Mouse (Mus musculus) embryonic facial prominence, embryonic 13.5 days (tissue): ENCODE measurements around the gene Cd6. TPM values are rescaled to one million over a fixed set of nuclear protein-coding genes. Genes with fewer than 3 reads are reported as not detected.
A peak's percentile ranks its signal among the peaks of the same experiment; 100 is the strongest.

Experiments used
- ATAC-seq: fragments of 200-750 bp; cut with Nextera tagmentation; 2 replicates; pipeline ENCODE4 v1.8.0; 2017; ENCODE audit warnings: low read depth; ENCODE audit not compliant: insufficient number of reproducible peaks, insufficient read depth, low FRiP score, low TSS enrichment
- H3K27ac ChIP-seq: fragments of 300-500 bp; sonication (generic); 2 replicates; pipeline ENCODE4 v1.5.1; 2015; ENCODE audit warnings: moderate library complexity, mild to moderate bottlenecking, inconsistent platforms
- H3K27me3 ChIP-seq: fragments of 300-500 bp; sonication (generic); 2 replicates; pipeline ENCODE4 v1.6.1; 2015; ENCODE audit warnings: mild to moderate bottlenecking, inconsistent platforms
- H3K36me3 ChIP-seq: fragments of 300-500 bp; sonication (generic); 2 replicates; pipeline ENCODE4 v1.6.1; 2015; ENCODE audit warnings: mild to moderate bottlenecking, inconsistent platforms
- H3K4me1 ChIP-seq: fragments of 300-500 bp; sonication (generic); 2 replicates; pipeline ENCODE4 v1.6.1; 2015; ENCODE audit warnings: inconsistent platforms
- H3K4me2 ChIP-seq: fragments of 300-500 bp; sonication (generic); 2 replicates; pipeline ENCODE4 v1.6.1; 2015; ENCODE audit warnings: moderate library complexity, mild to moderate bottlenecking, inconsistent platforms
- H3K4me3 ChIP-seq: fragments of 300-500 bp; sonication (generic); 2 replicates; pipeline ENCODE4 v1.5.1; 2015; ENCODE audit warnings: mild to moderate bottlenecking, inconsistent platforms
- H3K9ac ChIP-seq: fragments of 300-500 bp; sonication (generic); 2 replicates; pipeline ENCODE4 v1.6.1; 2015; ENCODE audit warnings: mild to moderate bottlenecking, inconsistent platforms
- H3K9me3 ChIP-seq: fragments of 300-500 bp; sonication (generic); 2 replicates; pipeline ENCODE4 v1.6.1; 2016; ENCODE audit warnings: inconsistent platforms
- WGBS: fragments of 180-500 bp; shearing (Covaris S2); methylation state at CpG from one replicate; pipeline ENCODE4 v1.1.7; 2015; ENCODE audit warnings: mixed read lengths; 5-methylcytosine and 5-hydroxymethylcytosine counted together
- polyA plus RNA-seq: library from polyadenylated mRNA; unstranded; fragments of >200 nt; fragmentation: Nextera tagmentation; extraction: Ambion mirVana; gene quantifications from 2 replicates; pipeline ENCODE4 v1.2.1, GENCODE M21; 2015

Cd6 gene
- polyA plus RNA-seq, 1 experiment from 2014 or later = 0.08 TPM

DNA sequence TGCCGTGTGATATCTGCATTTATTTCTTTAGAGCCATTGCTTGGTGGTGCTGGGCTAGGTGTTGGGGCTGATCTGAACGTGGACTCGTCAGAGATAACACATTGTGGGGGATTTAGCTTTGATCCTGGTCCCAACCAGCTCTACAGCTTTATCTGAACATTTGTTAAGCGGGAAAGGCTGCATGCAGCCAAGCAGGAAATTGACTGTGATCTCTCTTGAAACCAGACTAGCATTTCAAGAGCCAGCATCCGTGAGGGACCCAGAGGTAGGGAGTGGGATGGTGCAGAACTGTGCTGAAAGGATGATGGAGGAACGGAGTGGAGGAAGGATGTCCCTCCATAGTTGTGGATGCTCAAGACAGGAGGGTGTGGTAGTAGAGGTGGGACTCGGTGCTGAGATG lies 56.5 kb downstream of the Cd6 start:
- Histone ChIP-seq H3K27me3 (no peaks in the 10 kb centered on the region), H3K36me3 (no peaks in the 10 kb centered on the region), H3K9me3 (no peaks in the 10 kb centered on the region), H3K27ac (no peak overlapping the region), H3K9ac (no peak overlapping the region), H3K4me1 (0 out of 2 replicates have a peak, but pooled peaks cover 7% of the 10 kb centered on the region), H3K4me2 (no peak overlapping the region), H3K4me3 (no peak overlapping the region)
- 80% methylated on average over 7 of the region's 7 CpGs for WGBS
- no peak for ATAC-seq

DNA sequence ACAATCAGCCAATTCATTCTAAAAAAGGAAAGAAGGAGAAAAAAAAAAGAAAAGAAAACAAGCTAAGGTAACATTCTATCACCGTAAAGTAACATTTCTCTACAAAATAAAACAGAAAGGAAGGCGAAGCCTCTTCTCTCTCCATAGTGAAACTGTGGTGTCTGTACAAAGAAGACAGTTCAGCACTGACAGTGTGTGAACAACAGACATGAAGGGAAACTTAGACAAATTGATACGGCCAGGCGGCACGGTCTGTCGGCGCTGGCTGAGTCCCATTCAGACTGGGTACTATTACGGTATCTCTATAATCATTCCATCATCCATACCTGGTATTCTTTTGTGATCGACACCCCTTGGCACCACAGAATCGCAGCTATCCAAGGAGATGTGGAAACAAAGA lies 57.0 kb downstream of the Cd6 start:
- Histone ChIP-seq H3K9ac (no peak overlapping the region), H3K9me3 (no peaks in the 10 kb centered on the region), H3K4me3 (no peak overlapping the region), H3K4me1 (0 out of 2 replicates have a peak, but pooled peaks cover 7% of the 10 kb centered on the region), H3K27me3 (no peaks in the 10 kb centered on the region), H3K27ac (no peak overlapping the region), H3K36me3 (no peaks in the 10 kb centered on the region), H3K4me2 (no peak overlapping the region)
- no peak for ATAC-seq
- 90% methylated on average over 10 of the region's 10 CpGs for WGBS

DNA sequence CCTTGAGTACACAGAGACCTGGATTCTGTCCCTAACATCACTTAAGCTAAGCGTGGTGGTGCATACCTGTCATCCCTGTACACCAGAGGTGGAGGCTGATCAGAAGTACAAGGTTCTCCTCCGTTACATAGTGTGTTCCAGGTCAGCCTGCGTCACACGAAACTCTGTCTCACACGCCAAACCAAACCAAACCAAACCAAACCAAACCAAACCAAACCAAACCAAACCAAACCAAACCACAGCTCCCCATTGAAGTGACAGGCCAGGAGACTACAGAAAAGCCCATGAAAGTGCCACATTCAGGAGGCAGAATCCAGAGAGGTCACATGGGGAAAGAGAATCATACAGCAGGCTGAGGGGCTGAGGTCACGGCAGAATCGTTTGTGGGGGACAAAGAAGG lies 57.9 kb downstream of the Cd6 start:
- Histone ChIP-seq H3K4me2 (no peak overlapping the region), H3K4me1 (0 out of 2 replicates have a peak, but pooled peaks cover 7% of the 10 kb centered on the region), H3K36me3 (no peaks in the 10 kb centered on the region), H3K9ac (no peak overlapping the region), H3K4me3 (no peak overlapping the region), H3K27me3 (no peaks in the 10 kb centered on the region), H3K9me3 (no peaks in the 10 kb centered on the region), H3K27ac (no peak overlapping the region)
- no peak for ATAC-seq
- 80% methylated on average over 7 of the region's 7 CpGs for WGBS

DNA sequence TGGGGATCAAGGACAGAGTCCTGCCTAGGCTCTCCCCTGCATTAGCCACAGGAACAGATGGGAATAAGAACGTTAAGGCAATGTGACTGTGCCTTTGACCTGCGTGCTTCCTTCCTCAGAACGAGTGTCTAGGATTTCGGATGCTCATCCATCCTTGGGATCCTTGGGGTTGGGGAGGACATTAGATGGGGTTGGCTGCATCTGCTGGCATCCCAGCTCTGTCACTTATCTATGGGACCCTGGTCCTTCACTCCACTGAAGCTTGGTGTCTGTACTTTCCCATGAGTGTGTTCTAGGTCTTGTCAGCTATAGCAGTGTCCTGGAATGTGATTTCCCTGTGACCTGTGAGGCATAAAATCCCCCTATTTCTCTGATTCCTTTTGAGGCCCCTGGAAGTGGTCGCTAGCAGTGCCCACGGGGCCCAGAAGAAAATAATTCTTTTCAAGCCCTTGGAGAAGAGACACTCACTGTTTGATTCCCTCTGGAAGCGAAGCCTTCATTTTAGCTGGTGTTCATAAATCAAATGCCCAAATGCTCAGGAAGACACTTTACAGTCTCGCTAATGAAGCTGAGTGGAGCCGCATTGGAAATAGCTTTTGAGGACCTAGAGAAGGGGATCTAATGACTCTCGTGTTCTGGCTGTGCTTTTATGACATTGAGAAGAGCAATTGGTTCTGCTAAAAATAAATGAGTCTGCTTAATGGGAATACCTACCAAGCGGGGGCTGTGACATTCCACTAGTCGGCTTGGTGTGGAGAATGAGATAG lies 60.2 kb downstream of the Cd6 start:
- Histone ChIP-seq H3K4me1 (0 out of 2 replicates have a peak, but pooled peaks cover 7% of the 10 kb centered on the region), H3K4me2 (no peak overlapping the region), H3K9ac (no peak overlapping the region), H3K27ac (no peak overlapping the region), H3K4me3 (no peak overlapping the region), H3K9me3 (no peaks in the 10 kb centered on the region), H3K36me3 (no peaks in the 10 kb centered on the region), H3K27me3 (no peaks in the 10 kb centered on the region)
- WGBS = 72% methylated on average over 12 of the region's 12 CpGs
- ATAC-seq = no peak

DNA sequence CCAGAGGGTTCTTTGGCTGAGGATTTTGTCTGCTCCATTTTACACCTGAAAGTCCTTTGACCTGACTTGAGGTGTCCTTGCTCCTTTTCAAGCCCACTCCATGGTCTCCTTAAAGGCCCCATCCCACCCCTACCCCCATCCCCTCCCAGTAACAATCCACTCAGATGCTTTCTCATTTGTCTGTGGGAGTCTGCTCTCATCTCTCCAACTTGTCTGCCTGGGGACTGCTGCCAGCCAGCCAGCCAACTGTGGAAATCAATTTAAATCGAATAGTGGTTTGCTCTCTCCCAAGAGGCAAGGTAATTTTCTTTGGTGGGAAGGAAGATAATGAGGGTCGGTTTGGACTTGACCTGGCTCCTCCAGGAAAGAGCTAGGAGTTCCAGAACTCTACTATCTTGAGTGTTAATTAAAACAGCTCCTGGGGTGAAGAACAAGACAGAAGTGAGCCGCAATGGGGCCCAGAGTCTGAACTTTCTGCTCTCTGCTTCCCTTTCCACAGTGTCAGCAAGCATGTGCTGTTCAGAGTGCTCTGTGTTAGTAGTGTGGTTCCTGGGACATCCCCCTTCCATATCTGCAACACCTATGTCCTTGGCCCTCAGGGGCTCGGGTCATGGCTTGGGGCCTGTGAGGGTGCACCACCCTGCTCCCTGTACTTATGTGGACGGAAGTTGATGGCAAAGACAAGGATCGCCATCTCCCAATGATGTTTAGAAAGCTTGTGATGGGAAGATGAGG lies 61.0 kb downstream of the Cd6 start:
- 65% methylated on average over 6 of the region's 6 CpGs for WGBS

DNA sequence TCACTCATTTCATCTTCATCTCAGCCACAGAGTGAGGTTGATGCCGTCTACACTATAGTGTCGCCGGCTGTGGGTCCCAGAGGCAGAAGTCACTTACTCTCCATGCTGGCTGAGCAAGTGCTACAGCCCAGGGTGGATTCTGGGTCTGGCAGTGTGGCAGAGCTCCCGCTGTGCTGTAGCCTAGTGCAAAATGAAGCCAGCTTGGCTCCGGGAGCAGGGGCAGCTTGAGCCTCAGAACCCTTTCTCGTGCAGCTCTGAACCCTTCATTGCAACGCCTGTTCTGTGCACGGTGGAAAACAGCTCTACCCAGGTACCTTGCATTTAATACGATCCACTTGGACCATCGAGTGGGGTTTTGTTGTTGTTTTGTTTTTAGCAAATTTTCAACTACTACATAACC lies 62.2 kb downstream of the Cd6 start:
- Histone ChIP-seq H3K9ac (no peak overlapping the region), H3K27ac (no peak overlapping the region), H3K9me3 (no peaks in the 10 kb centered on the region), H3K36me3 (no peaks in the 10 kb centered on the region), H3K4me2 (no peak overlapping the region), H3K4me3 (no peak overlapping the region), H3K4me1 (0 out of 2 replicates have a peak, but pooled peaks cover 7% of the 10 kb centered on the region), H3K27me3 (no peaks in the 10 kb centered on the region)
- no peak for ATAC-seq
- 88% methylated on average over 10 of the region's 10 CpGs for WGBS

More for the DNA sequence above, 61.0 kb downstream of the Cd6 start:
- no peaks in the 10 kb centered on the region for H3K36me3 ChIP-seq
- no peaks in the 10 kb centered on the region for H3K27me3 ChIP-seq
- no peak overlapping the region for H3K9ac ChIP-seq
- no peaks in the 10 kb centered on the region for H3K9me3 ChIP-seq
- no peak overlapping the region; the same call in 1 of the 2 replicates for H3K27ac ChIP-seq
- no peak overlapping the region for H3K4me3 ChIP-seq
- ATAC-seq = no peak
- H3K4me2 ChIP-seq = no peak overlapping the region
- 0 out of 2 replicates have a peak, but pooled peaks cover 7% of the 10 kb centered on the region for H3K4me1 ChIP-seq

DNA sequence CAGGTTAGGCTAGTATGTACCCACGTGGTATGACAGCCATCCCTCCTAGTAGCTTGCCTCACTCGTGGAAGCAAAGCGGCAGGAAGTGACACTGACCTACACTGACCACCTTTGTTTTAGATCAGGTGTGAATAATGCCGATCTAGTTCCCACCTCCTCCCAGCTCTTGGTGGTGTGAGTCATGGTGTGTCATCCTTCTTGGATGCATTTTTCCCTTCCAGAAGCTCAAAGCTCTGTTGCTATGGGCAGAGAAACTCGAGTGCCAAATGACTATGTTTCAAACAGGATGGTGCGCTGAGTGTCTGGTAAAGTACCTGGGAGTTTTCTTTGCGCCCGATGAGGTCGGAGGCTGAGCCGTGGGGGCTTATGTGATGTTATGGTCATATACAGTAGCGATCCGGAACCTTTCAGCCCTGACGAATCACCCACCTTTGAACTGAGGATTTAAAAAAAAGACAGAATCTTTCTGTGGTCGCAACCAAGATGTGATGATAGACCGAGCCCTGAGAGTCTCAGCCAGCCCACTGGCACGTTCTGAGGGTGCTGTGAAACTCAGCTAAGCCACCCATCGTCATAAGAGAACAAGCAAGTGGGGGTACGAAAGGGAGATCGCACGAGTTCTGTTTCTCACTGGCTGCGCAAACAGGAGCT lies 66.4 kb downstream of the Cd6 start:
- no peaks in the 10 kb centered on the region for H3K9me3 ChIP-seq
- no peak overlapping the region for H3K27ac ChIP-seq
- ATAC-seq = no peak
- H3K4me2 ChIP-seq = no peak overlapping the region
- WGBS = 80% methylated on average over 21 of the region's 21 CpGs
- peaks cover 11% of the 10 kb centered on the region for H3K4me1 ChIP-seq
- no peak overlapping the region for H3K4me3 ChIP-seq
- H3K9ac ChIP-seq = no peak overlapping the region
- H3K27me3 ChIP-seq = no peaks in the 10 kb centered on the region
- H3K36me3 ChIP-seq = no peaks in the 10 kb centered on the region

DNA sequence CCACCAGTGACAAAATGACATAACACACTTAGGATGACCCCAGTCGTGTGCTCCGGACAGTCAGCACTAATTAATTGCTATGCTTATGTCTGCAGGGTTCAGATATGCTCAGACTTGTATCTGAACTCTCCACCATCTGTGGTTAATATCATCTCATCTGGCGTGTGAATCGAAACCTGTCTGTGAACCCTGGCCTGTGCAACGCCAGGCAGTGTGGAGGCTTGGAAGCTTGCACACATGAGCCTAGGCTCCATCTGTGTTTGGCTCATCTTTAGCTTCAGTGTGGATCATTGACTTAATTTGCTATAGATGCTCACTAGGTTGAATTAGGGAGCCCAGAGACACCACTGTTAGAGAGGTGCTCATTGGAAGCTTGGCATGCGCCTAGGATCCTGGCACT lies 67.4 kb downstream of the Cd6 start:
- Histone ChIP-seq H3K9me3 (no peaks in the 10 kb centered on the region), H3K36me3 (no peaks in the 10 kb centered on the region), H3K4me2 (no peak overlapping the region), H3K4me1 (peaks cover 16% of the 10 kb centered on the region), H3K27ac (no peak overlapping the region), H3K9ac (no peak overlapping the region), H3K4me3 (no peak overlapping the region), H3K27me3 (no peaks in the 10 kb centered on the region)
- 63% methylated on average over 6 of the region's 6 CpGs for WGBS
- no peak for ATAC-seq

DNA sequence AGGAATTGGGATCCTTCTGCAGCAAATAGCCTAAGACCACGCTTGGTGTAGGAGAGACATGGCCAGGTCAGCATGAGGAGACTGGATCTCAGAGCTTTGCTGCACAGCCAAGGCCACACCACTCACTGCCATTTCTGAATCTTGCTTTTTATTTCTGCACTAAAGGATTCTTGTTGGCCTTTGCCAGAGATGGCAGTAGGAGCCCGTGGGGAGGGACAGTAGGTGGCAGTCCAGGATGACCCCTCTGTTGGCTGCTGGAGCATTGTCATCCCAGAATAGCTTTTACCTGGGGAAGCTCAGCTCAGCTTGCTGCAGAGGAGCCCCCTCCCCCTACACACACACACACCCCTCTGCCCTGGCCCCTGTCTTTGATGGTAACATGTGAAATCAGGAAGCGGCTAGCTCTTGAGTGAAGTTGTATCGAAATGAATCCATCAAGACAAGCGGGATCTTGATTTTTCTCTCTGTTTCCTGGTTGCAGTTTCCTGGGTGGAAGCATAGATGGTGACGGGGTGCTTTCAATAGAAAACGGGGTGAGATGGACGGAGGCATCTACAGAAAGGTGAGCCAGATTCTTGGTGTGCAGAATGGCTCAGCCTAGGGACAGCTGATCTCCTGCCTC lies 68.0 kb downstream of the Cd6 start:
- H3K9me3 ChIP-seq = no peaks in the 10 kb centered on the region
- no peak overlapping the region for H3K4me2 ChIP-seq
- no peak overlapping the region for H3K9ac ChIP-seq
- H3K36me3 ChIP-seq = no peaks in the 10 kb centered on the region
- H3K4me1 ChIP-seq = peaks cover 16% of the 10 kb centered on the region
- no peak overlapping the region for H3K27ac ChIP-seq
- H3K27me3 ChIP-seq = no peaks in the 10 kb centered on the region
- no peak overlapping the region for H3K4me3 ChIP-seq
- 85% methylated on average over 8 of the region's 8 CpGs for WGBS
- no peak for ATAC-seq

DNA sequence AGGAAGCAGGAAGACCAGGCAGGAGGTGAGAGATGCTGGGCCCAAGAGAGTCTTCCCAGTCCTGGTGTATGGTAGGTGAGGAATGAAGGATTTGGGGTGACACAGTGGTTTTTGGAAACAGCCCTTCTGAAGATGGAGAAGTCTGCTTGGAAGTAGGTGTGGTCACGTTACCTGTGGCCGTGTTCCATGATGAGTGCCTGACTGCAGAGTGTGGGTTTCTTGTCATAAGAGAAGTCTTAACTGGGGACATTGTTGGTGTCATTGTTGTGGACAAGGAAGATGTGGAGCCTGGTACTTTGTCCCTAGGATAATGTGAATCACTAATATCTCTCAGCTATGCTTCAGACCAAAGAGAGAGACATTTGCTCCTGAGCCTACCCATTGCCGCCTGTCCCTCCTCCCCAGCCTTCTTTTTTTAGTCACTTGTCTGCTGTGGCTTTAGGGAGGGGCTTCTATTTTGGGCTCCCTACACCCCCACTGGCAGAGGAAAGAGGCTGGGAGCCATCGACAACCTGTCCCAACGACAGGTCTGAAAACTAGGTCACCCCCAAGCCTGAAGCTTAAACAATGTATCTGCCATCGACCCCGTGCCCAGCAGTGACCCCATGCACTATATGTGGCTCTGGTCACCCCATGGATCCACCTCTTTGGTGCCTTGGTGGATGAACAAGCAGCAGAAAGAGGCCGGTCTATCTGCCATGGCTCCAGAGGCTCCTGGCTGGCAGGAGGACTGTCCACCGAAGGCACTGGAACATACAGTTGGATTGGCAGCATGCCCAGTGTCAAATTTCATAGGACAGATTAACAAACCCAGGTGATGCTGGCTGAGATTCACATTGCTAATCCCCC lies 69.7 kb downstream of the Cd6 start:
- Histone ChIP-seq H3K4me1 (peaks cover 16% of the 10 kb centered on the region), H3K27me3 (no peaks in the 10 kb centered on the region), H3K9me3 (no peaks in the 10 kb centered on the region), H3K9ac (no peak overlapping the region), H3K36me3 (no peaks in the 10 kb centered on the region), H3K4me2 (no peak overlapping the region), H3K4me3 (no peak overlapping the region), H3K27ac (no peak overlapping the region)
- 79% methylated on average over 9 of the region's 9 CpGs for WGBS
- ATAC-seq = peak; percentile 39; the same call in 1 of the 2 replicates

DNA sequence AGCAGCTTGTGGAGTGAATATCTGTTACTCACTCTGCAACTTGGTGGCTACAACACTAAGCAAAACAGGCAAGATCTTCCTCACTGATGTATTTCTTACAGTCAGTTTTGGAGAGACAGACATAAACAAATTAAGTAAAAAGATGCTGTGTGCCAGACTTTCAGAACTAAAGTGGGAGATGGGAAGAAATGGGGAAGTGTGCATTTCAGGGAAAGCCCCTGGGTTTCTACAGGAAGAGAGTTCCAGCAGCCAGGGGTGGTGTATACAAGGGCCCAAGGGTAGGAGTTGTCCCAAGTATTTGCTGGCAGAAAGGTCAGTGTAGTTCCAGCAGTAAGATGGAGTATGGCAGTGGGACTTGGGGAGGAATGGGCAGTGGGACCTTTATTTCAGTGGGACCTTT lies 70.3 kb downstream of the Cd6 start:
- Histone ChIP-seq H3K4me3 (no peak overlapping the region), H3K36me3 (no peaks in the 10 kb centered on the region), H3K4me1 (peaks cover 16% of the 10 kb centered on the region), H3K27ac (no peak overlapping the region), H3K9ac (no peak overlapping the region), H3K4me2 (no peak overlapping the region), H3K9me3 (no peaks in the 10 kb centered on the region), H3K27me3 (no peaks in the 10 kb centered on the region)
- no peak for ATAC-seq
